Mouse (Mus musculus) megakaryocyte-erythroid progenitor cell, adult 5-6 weeks (primary cell): ENCODE data around the gene Gm14408. TPM values are rescaled to one million over a fixed set of nuclear protein-coding genes. Genes with fewer than 3 reads are reported as not detected.
"Not testable (repeated sequence)": the region's sequence is repeated elsewhere in the genome, so short reads cannot be mapped to it uniquely, and the experiment has no call there.

Experiments used
- ATAC-seq: replicated peaks from 2 replicates; pipeline ENCODE4 v1.8.0; 2016; ENCODE audit warnings: mild to moderate bottlenecking, inconsistent platforms; ENCODE audit not compliant: severe bottlenecking, poor library complexity, low FRiP score, low TSS enrichment
- total RNA-seq, 2 experiments: library from RNA; stranded (forward) in 1 of 2; stranded (reverse) in 1 of 2; fragments of 200-1000, 215-1000 nt in 1 of 2; fragments of >200 nt in 1 of 2; fragmentation: Nextera tagmentation in 1 of 2; gene quantifications; 2 replicates each; pipeline ENCODE4 v1.2.3; 2014 to 2017

The Gm14408 gene
- total RNA-seq (2014; fragmentation: Nextera tagmentation) (not detected in 2 replicates), total RNA-seq (2017) (not detected in 2 replicates)

GRCm38 (mm10) chr2:176830840-176831239 lies at the start of gene Gm14408:
Gm14408 (plus strand) TSS chr2:176831140.
- ATAC-seq: not testable (repeated sequence)

- ATAC-seq: not testable (repeated sequence)
Measured at GRCm38 (mm10) chr2:176798312-176798711, 32.6 kb upstream of the Gm14408 start, which contains the start of gene Gm14295. Gm14295 (plus strand) TSS chr2:176798612.

- not testable (repeated sequence) for ATAC-seq
Measured at GRCm38 (mm10) chr2:176798785-176799184, 32.2 kb upstream of the Gm14408 start.

Other genes starting within 250 kb of the Gm14408 start
- gene Gm14308, start 194.8 kb upstream of the Gm14408 start, total RNA-seq (2014; fragmentation: Nextera tagmentation): 0.99 and 39.1 TPM in 2 replicates
- 7.2 TPM in 1 of 2 replicates, not detected in the other for gene Gm14308, start 194.8 kb upstream of the Gm14408 start, total RNA-seq (2017)
- 28.4 and 29.5 TPM in 2 replicates for gene Zfp973, start 160.6 kb upstream of the Gm14408 start, total RNA-seq (2014; fragmentation: Nextera tagmentation)
- 4.6 and 12.6 TPM in 2 replicates for gene Zfp973, start 160.6 kb upstream of the Gm14408 start, total RNA-seq (2017)
- 8.7 and 14.1 TPM in 2 replicates for gene Gm14305, start 122.8 kb upstream of the Gm14408 start, total RNA-seq (2014; fragmentation: Nextera tagmentation)
- gene Gm14305, start 122.8 kb upstream of the Gm14408 start, total RNA-seq (2017): 15.5 and 29.3 TPM in 2 replicates
- 20.7 and 33.6 TPM in 2 replicates for gene Gm14295, start 32.5 kb upstream of the Gm14408 start, total RNA-seq (2014; fragmentation: Nextera tagmentation)
- gene Gm14295, start 32.5 kb upstream of the Gm14408 start, total RNA-seq (2017): 10.2 and 13.7 TPM in 2 replicates
- gene Gm14296, start 96.7 kb downstream of the Gm14408 start, total RNA-seq (2014; fragmentation: Nextera tagmentation): 15.7 and 20.4 TPM in 2 replicates
- 17.2 and 19.6 TPM in 2 replicates for gene Gm14296, start 96.7 kb downstream of the Gm14408 start, total RNA-seq (2017)
- 1.5 and 10.7 TPM in 2 replicates for gene Gm14419, start 169.8 kb downstream of the Gm14408 start, total RNA-seq (2014; fragmentation: Nextera tagmentation)
- 5.3 and 39.4 TPM in 2 replicates for gene Gm14419, start 169.8 kb downstream of the Gm14408 start, total RNA-seq (2017)
- not detected in 2 replicates for gene Gm14401, start 243.2 kb downstream of the Gm14408 start, total RNA-seq (2014; fragmentation: Nextera tagmentation)
- gene Gm14401, start 243.2 kb downstream of the Gm14408 start, total RNA-seq (2017): 2.2 TPM in 1 of 2 replicates, not detected in the other